Mouse (Mus musculus) bone marrow, adult 2 months (tissue): ENCODE data around the gene Dgkz.

ENCODE experiments used
- CTCF ChIP-seq: fragments of 200-500 bp; IDR thresholded peaks from 2 replicates; pipeline ENCODE4 v1.5.1; 2011; ENCODE audit warnings: low read length, control low read depth; ENCODE audit not compliant: control insufficient read depth, insufficient read depth
- POLR2A ChIP-seq: fragments of 200-500 bp; IDR thresholded peaks from 2 replicates; pipeline ENCODE4 v1.6.1; 2011; ENCODE audit warnings: low read depth, mild to moderate bottlenecking, control low read depth, low read length, borderline replicate concordance; ENCODE audit not compliant: control insufficient read depth

DNA sequence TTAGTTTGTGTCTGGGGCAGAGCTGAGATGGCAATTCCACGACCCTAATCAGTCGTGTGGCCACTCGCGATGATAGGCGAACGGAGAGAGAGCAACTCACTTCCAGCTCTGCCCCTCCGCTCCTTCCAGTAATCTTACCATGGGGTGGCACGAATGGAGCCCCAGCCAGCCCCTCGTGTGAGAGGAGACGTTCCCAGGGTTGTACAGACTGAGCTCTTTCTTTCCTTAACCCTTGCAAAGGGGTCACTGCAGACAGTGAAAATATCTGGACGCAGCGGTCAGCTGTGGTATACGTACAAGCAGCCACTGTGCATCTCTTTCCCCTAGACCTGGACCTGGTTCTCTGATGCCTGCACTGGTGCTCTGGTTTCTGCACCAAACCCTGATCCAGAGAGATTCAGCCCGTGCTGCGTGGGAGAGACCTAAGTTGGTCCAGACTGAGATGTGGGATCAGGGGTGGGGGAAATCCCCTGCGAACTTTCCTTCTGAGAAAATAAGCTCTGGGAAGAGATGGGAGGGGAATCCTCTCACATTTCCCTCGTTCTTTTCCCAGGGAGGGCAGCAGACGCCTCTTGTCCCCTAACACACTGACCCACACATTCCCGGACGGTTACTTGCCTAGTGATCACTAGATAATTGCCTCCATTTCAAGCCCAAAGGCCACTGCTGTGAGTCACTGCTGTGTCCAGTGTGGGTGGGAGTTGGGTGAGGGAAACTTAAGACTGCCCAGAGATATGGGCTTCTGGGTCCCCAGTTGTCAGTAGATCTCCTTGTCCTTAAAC is 33.1 kb upstream of the Dgkz start:
- no peak for TF ChIP-seq CTCF
- TF ChIP-seq POLR2A = no peak
